Mouse (Mus musculus): ENCODE data around the gene Srcin1. TPM values are rescaled to one million over a fixed set of nuclear protein-coding genes. Genes with fewer than 3 reads are reported as not detected.

Srcin1 gene
- polyA plus RNA-seq, 1 experiment = 7.7 TPM

DNA sequence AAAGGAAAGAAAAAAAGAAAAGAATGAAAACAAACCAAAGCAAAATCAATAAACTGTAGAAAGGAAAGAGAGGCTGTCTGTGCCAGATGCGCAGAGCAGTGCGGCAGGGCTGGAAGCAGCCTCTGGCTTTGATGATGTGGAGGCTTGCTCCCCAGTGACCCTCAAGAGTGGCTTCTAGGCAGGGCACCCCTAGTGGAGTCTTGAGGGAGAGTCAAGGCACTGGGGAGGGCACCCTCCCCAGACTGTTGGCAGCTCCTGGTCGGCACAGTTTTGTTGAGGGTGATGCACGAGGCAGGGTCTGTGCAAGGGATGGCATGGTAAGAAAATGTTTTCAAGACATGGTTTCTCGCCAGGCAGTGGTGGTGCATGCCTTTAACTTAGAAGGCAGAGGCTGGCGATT is 113.4 kb downstream of the Srcin1 start:
- H3K4me3 ChIP-seq (ENCODE audit: low read depth, low read length) = no peak overlapping the region
- no peaks in the 10 kb centered on the region for H3K9me3 ChIP-seq (replicated peaks; ENCODE audit: control insufficient read depth, insufficient read depth, low read length, poor library complexity, severe bottlenecking)
- H3K36me3 ChIP-seq (ENCODE audit: control insufficient read depth, insufficient read depth, low read length, poor library complexity, severe bottlenecking) = peaks cover 31% of the 10 kb centered on the region
- H3K27ac ChIP-seq (ENCODE audit: insufficient read depth, low read length) = no peak overlapping the region
- H3K27me3 ChIP-seq (ENCODE audit: control insufficient read depth, insufficient read depth, low read length, poor library complexity, severe bottlenecking) = no peaks in the 10 kb centered on the region
- H3K9ac ChIP-seq (ENCODE audit: low read depth, poor library complexity, severe bottlenecking) = no peak overlapping the region
- no peak for TF ChIP-seq EP300 (IDR thresholded peaks at IDR 0.05; ENCODE audit: insufficient read depth, low read depth, low read length)
- TF ChIP-seq CTCF (IDR thresholded peaks at IDR 0.05; ENCODE audit: low read depth, low read length) = no peak
- no peak for TF ChIP-seq POLR2A (IDR thresholded peaks at IDR 0.05; ENCODE audit: insufficient read depth, low read length)
- no peaks in the 10 kb centered on the region for H3K4me1 ChIP-seq (ENCODE audit: control insufficient read depth, insufficient read depth, low read length)

DNA sequence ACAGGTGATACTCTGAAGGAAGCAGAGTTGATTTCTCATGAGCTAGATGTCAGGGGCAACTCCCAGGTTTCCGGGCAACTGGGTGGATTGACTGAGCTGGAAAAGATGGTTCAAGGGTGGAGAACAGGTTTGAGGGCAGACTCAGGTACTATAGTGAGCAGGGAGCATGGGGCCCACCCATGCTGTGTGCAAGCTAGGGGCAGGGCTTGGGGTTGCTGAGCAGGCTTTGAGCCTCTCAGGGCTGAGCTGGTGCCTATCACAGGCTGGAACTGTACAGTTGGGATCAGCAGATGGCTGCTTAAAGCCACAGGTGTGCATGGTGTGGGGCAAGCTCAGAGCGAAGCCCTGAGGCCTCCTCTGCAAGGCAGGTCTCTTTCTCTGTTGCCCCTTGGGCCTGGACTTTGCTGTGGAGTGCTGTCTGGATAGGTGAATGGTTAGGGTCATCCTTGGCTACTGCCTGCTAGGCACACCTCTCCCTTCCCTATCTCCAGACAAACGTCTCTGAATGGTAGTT is 114.6 kb downstream of the Srcin1 start:
- Histone ChIP-seq H3K4me3 (ENCODE audit: low read depth, low read length) (no peak overlapping the region), H3K27me3 (ENCODE audit: control insufficient read depth, insufficient read depth, low read length, poor library complexity, severe bottlenecking) (no peaks in the 10 kb centered on the region), H3K9me3 (replicated peaks; ENCODE audit: control insufficient read depth, insufficient read depth, low read length, poor library complexity, severe bottlenecking) (no peaks in the 10 kb centered on the region), H3K9ac (ENCODE audit: low read depth, poor library complexity, severe bottlenecking) (no peak overlapping the region), H3K4me1 (ENCODE audit: control insufficient read depth, insufficient read depth, low read length) (no peaks in the 10 kb centered on the region), H3K36me3 (ENCODE audit: control insufficient read depth, insufficient read depth, low read length, poor library complexity, severe bottlenecking) (peaks cover 30% of the 10 kb centered on the region), H3K27ac (ENCODE audit: insufficient read depth, low read length) (no peak overlapping the region)
- TF ChIP-seq EP300 (IDR thresholded peaks at IDR 0.05; ENCODE audit: insufficient read depth, low read depth, low read length) (no peak), POLR2A (IDR thresholded peaks at IDR 0.05; ENCODE audit: insufficient read depth, low read length) (no peak), CTCF (IDR thresholded peaks at IDR 0.05; ENCODE audit: low read depth, low read length) (no peak)

Other genes with a start within 250 kb of the Srcin1 start
- 0.14 and 0.24 TPM in 2 replicates for gene Gpr179, start 224.1 kb downstream of the Srcin1 start, polyA plus RNA-seq (2011; ENCODE audit: insufficient read depth, insufficient read length, low read depth, missing spikeins)
- gene Socs7, start 213.6 kb downstream of the Srcin1 start, polyA plus RNA-seq (2011; ENCODE audit: insufficient read depth, insufficient read length, low read depth, missing spikeins) = 21.1 and 25.5 TPM in 2 replicates
- gene Arhgap23, start 160.7 kb downstream of the Srcin1 start, polyA plus RNA-seq (2011; ENCODE audit: insufficient read depth, insufficient read length, low read depth, missing spikeins) = 30.3 and 32.5 TPM in 2 replicates
- gene 4933428G20Rik, start 75.8 kb downstream of the Srcin1 start, polyA plus RNA-seq (2011; ENCODE audit: insufficient read depth, insufficient read length, low read depth, missing spikeins) = not detected in 2 replicates
- gene Epop, start 53.5 kb upstream of the Srcin1 start, polyA plus RNA-seq (2011; ENCODE audit: insufficient read depth, insufficient read length, low read depth, missing spikeins) = 39.3 and 44.1 TPM in 2 replicates
- 23.7 and 25.2 TPM in 2 replicates for gene Mllt6, start 87.2 kb upstream of the Srcin1 start, polyA plus RNA-seq (2011; ENCODE audit: insufficient read depth, insufficient read length, low read depth, missing spikeins)
- gene Cisd3, start 109.6 kb upstream of the Srcin1 start, polyA plus RNA-seq (2011; ENCODE audit: insufficient read depth, insufficient read length, low read depth, missing spikeins) = 62.3 and 77.2 TPM in 2 replicates
- gene Pcgf2, start 124.3 kb upstream of the Srcin1 start, polyA plus RNA-seq (2011; ENCODE audit: insufficient read depth, insufficient read length, low read depth, missing spikeins) = 74.6 and 84.0 TPM in 2 replicates
- gene Psmb3, start 127.2 kb upstream of the Srcin1 start, polyA plus RNA-seq (2011; ENCODE audit: insufficient read depth, insufficient read length, low read depth, missing spikeins) = 296 and 332 TPM in 2 replicates
- gene Pip4k2b, start 168.5 kb upstream of the Srcin1 start, polyA plus RNA-seq (2011; ENCODE audit: insufficient read depth, insufficient read length, low read depth, missing spikeins) = 35.0 and 36.6 TPM in 2 replicates
- gene Cwc25, start 190.4 kb upstream of the Srcin1 start, polyA plus RNA-seq (2011; ENCODE audit: insufficient read depth, insufficient read length, low read depth, missing spikeins) = 14.5 and 16.9 TPM in 2 replicates
- 0.99 TPM in 1 of 2 replicates, not detected in the other for gene 1700001P01Rik, start 199.7 kb upstream of the Srcin1 start, polyA plus RNA-seq (2011; ENCODE audit: insufficient read depth, insufficient read length, low read depth, missing spikeins)
- 777 and 842 TPM in 2 replicates for gene Rpl23, start 206.3 kb upstream of the Srcin1 start, polyA plus RNA-seq (2011; ENCODE audit: insufficient read depth, insufficient read length, low read depth, missing spikeins)
- gene Lasp1, start 222.8 kb upstream of the Srcin1 start, polyA plus RNA-seq (2011; ENCODE audit: insufficient read depth, insufficient read length, low read depth, missing spikeins) = 228 and 231 TPM in 2 replicates

All from ES-Bruce4 (cell line).